Mouse (Mus musculus) T-helper 17 cell (primary cell): ENCODE measurements around the gene Gm27027.

Experiments used
- in situ Hi-C, 2 experiments: fragments of 300-600 bp; cut with MboI, MseI; formaldehyde crosslinking; loops; 1 replicate in 1 of 2; 2 replicates in 1 of 2; pipeline ENCODE4 v1.15.1; 2025; ENCODE audit warnings: high pct_unique_total_duplicates in 2 of 2

The Gm27027 gene

DNA sequence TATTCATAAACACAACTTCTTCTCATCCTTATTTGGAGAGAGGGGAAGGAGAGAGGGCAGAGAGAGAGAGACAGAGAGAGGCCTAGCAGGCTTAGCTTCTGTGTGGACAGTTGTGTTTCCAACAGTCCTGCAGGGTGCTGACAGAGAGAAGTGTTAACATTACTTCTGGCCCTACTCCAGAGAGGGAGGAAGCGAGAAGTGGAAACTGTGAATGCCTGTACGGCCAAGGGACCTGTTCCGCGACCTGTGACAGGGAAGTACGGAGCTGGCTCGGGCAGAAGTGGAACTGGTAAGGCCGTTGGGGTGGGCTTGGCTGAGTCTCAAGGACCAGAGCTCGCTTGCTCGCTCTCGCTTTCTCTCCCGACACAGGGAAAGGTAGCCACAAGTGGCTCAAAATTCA is 54.5 kb downstream of the Gm27027 start:
- in situ Hi-C loops, result no loop called here

DNA sequence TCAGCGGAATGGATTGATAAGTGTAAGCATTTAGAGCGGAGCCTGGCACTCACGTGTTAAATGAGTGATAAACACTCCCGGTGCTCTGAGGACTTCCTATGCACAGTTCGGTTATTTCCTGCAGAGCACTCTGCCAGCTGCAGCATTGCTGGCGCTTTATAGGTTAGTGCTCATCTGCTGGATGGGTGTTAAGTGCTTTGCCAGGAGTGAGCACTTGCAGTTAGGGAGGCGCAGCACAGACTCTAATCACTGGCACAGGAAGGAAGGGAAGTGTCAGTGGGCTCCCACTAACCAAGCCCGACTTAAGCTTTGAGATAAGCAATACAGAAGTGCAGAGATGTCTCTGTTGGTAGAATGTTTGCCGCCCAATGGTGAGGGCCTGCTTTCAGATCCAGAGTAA is 57.6 kb downstream of the Gm27027 start:
- in situ Hi-C loops, result no loop called here

DNA sequence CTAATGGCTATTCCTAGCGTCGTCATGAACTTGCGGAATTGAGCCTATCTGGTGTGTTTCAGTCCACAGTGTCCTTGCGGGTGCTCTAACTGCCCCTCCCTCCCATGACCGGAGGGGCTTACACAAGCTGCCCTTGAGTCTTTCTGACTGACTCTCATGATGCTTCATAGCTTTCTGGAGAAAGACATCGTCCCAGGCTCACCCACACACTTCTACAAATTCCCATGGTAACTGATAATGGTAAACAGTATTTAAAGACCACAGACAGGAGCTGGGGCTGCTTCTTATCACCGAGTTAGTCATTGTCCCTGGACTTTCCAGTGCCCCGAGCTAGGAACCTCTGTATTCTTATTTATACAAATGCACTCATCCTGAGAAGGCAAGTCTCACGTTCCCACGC is 67.3 kb downstream of the Gm27027 start:
- in situ Hi-C loops, result no loop called here

DNA sequence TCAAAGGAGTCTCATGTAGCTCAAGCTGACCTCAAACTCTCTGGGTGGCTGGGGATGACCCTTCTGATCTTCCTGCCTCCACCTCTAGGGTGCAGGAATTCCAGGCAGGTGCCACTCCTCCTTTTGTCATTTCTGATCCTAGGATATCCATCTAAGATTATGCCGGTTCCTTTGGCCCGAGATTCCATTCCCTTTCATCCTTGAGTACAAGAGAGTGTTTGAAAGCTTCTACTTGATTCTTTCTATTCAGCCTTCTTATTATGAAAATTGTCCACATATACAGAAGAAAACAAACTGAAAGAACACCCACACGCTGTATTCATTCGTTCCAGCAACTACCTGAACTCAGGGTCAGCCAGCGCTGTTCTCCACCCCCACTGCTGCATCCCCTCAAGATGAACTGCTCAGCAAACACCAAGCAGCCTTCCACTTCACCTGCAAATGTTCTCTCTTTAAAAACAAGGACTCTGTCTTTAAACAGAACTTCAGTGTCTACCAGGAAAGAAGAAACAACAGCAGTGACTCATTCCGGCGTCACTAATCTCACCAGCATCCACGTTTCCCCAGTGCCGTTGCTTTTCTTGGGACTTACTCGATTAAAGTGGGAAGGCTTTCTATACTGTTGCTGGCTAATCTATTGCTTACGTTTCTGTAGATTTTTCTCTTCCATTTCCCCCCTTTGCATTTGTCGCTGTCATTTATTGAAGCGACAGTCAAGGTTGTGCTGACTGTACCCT is 68.3 kb downstream of the Gm27027 start:
- in situ Hi-C loops, result no loop called here

DNA sequence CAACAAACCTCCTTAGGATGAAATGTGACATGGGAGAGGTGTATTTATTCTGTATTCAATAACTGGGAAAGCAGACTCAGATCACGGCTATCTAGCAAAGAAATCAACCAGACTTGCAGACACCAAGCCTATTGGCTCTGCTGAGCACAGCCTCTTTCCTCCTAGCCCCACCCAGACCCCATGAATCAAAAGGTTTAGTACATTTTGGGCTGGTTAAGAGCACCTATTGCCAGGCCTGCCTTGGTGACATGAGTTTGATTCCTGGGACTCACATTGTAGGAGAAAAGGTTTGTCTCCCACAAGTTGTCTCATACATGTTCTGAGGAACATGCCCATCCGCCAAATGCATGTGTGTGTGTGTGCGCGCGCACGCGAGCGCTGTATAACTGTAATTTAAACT is 70.0 kb downstream of the Gm27027 start:
- in situ Hi-C loops, result no loop called here

DNA sequence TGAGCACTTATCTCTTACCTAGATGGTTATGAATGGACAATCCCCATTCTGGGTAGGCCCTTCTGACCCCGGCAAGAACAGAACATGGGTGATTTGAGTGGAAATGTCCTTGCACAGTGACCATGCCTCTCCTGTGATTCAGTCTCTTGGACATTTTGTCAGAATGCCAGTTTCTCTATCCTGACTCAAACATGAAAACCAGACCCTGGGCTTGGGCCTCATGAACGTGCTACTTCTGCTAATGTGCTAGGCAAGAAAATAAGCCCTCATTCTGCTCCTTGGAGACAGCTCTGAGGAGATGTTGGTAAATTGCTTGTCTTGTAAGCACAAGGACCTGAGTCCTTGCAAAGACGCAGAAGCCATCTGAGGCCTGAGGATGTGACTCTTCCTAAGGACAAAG is 77.1 kb downstream of the Gm27027 start:
- in situ Hi-C loops, result no loop called here

DNA sequence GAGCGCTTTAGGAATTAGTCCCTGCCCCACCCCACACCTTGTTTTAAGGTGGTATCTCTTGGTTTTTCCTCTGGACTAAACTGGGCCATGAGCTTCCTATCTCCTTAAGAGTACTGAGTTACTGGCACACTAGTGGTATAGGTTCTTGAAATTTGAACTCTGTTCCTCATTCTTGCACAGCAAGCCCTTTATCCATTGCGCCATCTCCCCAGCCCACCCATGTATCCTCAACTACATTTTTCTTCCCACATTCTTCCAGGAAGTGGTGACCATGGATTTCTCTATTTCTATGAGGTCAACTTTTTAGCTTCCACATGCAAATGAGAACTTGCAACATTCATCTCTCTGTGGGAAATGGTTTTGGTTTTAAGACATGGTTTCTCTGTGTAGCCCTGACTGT is 82.6 kb downstream of the Gm27027 start:
- in situ Hi-C loops, result no loop called here

DNA sequence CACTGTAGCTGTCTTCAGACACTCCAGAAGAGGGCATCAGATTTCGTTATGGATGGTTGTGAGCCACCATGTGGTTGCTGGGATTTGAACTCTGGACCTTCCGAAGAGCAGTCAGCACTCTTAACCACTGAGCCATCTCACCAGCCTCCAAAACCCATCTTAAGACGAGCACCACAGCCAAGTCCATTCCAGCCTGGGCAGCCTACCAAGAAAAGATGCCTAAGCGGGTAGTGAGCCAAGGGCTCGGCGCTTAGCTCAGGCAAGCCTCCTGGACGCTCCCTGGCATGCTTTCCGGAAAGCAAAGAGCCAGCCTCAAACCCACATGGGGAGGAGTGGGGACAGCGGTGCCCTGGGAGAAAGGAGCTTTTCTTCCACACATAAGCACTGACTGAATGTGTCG is 84.2 kb downstream of the Gm27027 start:
- in situ Hi-C loops, result no loop called here

DNA sequence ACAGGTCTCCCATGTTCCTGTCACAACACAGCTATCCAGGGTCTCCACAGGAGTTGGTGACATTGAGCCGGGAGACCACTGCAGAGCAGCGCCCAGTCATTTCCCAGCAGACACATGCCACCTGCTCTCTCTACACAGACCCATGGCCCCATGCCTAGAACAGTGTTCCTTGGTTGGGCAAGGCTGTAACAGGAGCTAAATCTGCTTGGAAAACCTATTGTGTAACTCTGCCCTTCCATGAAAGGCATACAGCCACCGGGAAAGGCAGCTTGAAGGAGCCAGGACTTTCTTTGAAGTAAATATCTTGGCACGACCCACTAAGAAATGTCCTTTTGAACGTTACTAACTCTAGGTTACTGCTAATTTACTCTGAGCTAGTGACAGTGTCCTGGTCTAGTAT is 86.4 kb downstream of the Gm27027 start:
- in situ Hi-C loops, result loop anchor here in 1 of 2 experiments (10.0 kb wide), 1 partner anchor 345 kb away; the partner anchor contains the start of gene Gm10803

DNA sequence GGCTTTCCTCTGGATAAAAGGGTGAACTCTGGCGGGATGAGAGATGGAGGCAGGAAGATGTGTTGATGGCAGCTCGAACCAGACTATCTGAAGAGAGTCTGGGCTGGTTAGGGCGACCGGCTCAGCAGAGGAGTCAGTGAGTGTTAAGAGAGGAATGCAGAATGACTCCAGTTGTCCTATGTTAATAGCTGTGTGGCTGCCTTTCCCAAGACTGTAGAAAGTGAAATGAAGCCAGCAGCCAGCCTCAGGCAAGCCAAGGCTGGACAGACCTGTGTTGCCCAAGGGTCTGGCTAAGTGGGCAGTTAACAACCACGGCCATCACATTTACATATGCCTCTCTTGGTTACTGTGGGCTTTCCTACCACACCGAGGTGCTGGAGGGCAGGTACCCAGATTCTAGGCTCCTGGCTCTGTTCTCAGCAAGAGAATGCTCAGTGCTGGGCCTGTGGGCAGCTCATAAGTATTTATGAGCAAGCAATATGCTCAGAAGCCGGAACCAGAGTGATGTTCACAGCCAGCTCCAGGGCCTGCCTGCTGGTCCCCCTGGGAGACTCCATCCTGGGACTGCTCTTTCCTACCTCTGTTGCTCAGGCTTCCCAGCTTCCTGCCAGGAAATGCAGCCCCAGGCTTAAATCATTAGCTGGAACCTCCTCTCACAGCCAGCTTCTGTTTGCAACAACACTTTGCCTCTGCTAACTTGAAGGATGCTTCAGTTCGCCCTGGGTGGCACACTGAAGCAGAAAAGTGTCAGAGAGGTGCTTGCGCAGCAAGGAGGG is 88.4 kb downstream of the Gm27027 start:
- in situ Hi-C loops, result loop anchor here in 1 of 2 experiments (10.0 kb wide), 1 partner anchor 343 kb away; the partner anchor contains the start of gene Gm10803
